In genomic region chr14:59736861-59737700, GRCm38 (mm10) we compare ENCODE assay signal across 11 mouse cellular contexts.
A peak's percentile ranks its signal among the peaks of the same experiment; 100 is the strongest.
DNase-seq lines count a peak whose midpoint lies in the region; ATAC-seq lines count a peak whose summit lies in the region.
"Had no signal": no experiment of that assay in that cellular context is flagged by ENCODE, and none has a peak within 500 bp of the region (broad histone marks: within the 10 kb centered on the region; RNA-seq: fewer than 3 reads in every experiment).

No protein-coding gene starts in this region.

- H3K4me1 ChIP-seq in forebrain, embryonic 13.5 days: peaks cover 33% of the 10 kb centered on the region
- H3K4me1 ChIP-seq in liver, embryonic 12.5 days: no peaks in the 10 kb centered on the region

- peak overlapping the region; percentile 78 for H3K27ac ChIP-seq in forebrain, embryonic 13.5 days
- no peak overlapping the region for H3K27ac ChIP-seq in liver, embryonic 12.5 days

- peak; percentile 90 for ATAC-seq in forebrain, embryonic 13.5 days
- ATAC-seq in liver, embryonic 12.5 days: no peak
- ATAC-seq: intestine, embryonic 16.5 days had no signal

- H3K4me3 ChIP-seq in forebrain, embryonic 13.5 days: no peak overlapping the region
- no peak overlapping the region for H3K4me3 ChIP-seq in liver, embryonic 12.5 days
- H3K4me3 ChIP-seq: myocyte had no signal

- H3K36me3 ChIP-seq in forebrain, embryonic 13.5 days (ENCODE audit: poor library complexity, severe bottlenecking): no peaks in the 10 kb centered on the region
- H3K36me3 ChIP-seq in liver, embryonic 12.5 days: no peaks in the 10 kb centered on the region

- DNase-seq in right cerebral cortex, adult 18-20 months: peak; percentile 54
- no peak for DNase-seq in right cerebral cortex, postnatal 14 days
- peak; percentile 30 to 40 for DNase-seq in layer of hippocampus, postnatal 36 days
- DNase-seq in retina, postnatal 7 days (ENCODE audit: low read depth, low spot score): peak; percentile 66
- DNase-seq in adrenal gland, adult 8-10 months: no peak
- no peak for DNase-seq in cerebellum, adult 8-10 months

- H3K9me3 ChIP-seq in forebrain, embryonic 13.5 days (replicated peaks): no peaks in the 10 kb centered on the region
- no peaks in the 10 kb centered on the region for H3K9me3 ChIP-seq in liver, embryonic 12.5 days (replicated peaks)

- H3K9ac ChIP-seq in forebrain, embryonic 13.5 days: no peak overlapping the region
- H3K9ac ChIP-seq in liver, embryonic 12.5 days: no peak overlapping the region

- no peak overlapping the region for H3K4me2 ChIP-seq in forebrain, embryonic 13.5 days
- no peak overlapping the region for H3K4me2 ChIP-seq in liver, embryonic 12.5 days

- peaks cover 16% of the 10 kb centered on the region for H3K27me3 ChIP-seq in forebrain, embryonic 13.5 days
- H3K27me3 ChIP-seq in liver, embryonic 12.5 days (replicated peaks): no peaks in the 10 kb centered on the region
- H3K27me3 ChIP-seq: CH12.LX had no signal

- WGBS in forebrain, embryonic 13.5 days: 2% methylated on average over 9 of the region's 9 CpGs
- 58% methylated on average over 9 of the region's 9 CpGs for WGBS in liver, embryonic 12.5 days (ENCODE audit: insufficient replicate concordance)

Comparison
In these comparisons a context has a peak if more than half of its experiments do, and no peak if none do; other contexts are left out.
1. DNase-seq: peak in right cerebral cortex, adult 18-20 months (single experiment), layer of hippocampus, postnatal 36 days (2 of 2) and retina, postnatal 7 days (single experiment); none in right cerebral cortex, postnatal 14 days (single experiment), adrenal gland, adult 8-10 months (single experiment) and cerebellum, adult 8-10 months (single experiment).